Mouse (Mus musculus) adrenal gland, adult 8-10 months (tissue): ENCODE measurements around the gene Olfr509. TPM values are rescaled to one million over a fixed set of nuclear protein-coding genes. Genes with fewer than 3 reads are reported as not detected.
"Not testable (repeated sequence)": the region's sequence is repeated elsewhere in the genome, so short reads cannot be mapped to it uniquely, and the experiment has no call there.

Source experiments
- DNase-seq: peaks from one replicate; pipeline ENCODE4 v3.0.0; 2022
- total RNA-seq, 4 experiments: library from RNA; stranded (reverse); gene quantifications; 2 replicates each; pipeline ENCODE4 v1.2.4; 2022

The Olfr509 gene
- under 1 TPM in 1 of 4 experiments, not detected in 3; 0.18 TPM for total RNA-seq

DNA sequence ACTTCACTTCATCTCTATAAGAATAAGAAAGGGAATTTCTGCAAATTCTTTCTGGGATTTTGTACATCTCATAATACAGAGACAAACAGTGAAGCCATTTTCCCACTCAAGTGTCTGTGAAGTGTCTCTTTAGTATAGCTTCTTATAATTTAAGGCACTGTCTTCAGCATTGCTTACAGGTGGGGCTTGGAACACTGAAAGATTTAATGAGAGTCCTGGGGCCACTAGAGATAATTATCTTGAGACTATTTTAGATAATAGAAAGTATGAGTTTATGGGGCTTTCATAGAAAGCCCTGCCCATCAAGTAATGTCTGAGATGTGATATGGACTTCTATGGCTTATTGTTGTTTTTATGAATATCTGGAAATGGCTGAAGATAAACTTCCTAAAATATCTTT lies at the start of gene Olfr509:
Gene Olfr509, minus strand, starts transcription at position 101 of the 400 bp plus-strand sequence.
- no peak for DNase-seq

DNA sequence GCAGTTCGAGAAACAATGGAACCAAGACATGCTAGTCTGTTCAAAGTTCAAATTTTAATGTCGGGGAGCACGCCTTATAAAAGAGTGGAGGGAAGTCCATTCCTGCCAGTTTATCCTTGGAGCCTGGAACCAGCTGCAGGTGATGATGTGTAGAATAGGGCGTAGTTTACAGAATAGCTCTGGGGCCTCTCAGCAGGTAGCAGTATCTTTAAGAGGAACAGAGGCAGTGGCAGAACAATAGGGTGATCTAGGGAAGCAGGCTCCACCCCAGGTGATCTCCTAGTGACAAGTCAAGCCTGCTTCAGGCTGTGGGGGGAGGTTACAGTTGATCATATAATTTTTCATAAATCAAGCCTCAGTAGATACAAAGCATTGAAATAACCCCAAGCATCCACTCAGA lies 27.2 kb upstream of the Olfr509 start:
- DNase-seq, result no peak

DNA sequence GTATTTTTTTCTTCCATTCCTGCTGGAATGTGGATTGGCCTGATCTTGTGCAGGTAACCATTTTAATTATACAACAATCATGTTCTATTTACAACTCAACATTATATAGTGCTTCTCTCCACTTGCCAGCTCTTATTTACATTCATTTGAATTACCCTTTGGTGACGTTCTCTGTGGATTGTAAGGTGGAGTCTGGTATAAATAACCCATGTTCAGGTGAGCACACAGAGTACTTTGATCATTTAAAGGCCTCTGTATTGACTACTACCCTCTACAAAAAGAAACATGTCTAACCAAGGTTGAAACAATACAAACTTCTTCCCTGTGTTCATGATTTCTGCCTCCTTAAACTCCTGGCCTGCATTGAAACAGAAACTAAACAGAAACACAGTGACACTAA lies 19.4 kb upstream of the Olfr509 start:
- no peak for DNase-seq

DNA sequence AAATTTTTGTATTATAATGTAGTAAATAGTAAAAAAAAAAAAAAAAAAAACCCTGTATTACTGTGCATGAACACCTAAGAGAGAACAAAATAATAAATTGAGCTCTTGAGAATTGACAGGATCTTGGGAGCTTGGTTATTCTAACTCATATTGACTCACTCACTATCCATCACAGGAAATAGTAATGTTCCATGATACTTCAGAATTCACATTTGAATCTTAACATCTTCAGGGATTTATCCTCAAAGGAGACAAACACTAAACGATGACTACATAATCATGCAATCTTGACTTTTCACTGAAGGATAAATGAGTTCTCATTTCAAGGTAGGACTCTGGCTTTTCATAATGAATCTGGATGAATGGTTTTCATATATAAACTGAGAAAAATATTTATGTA lies 14.4 kb upstream of the Olfr509 start, which contains the start of gene Olfr510:
Gene Olfr510, plus strand, starts transcription at position 301 of the 400 bp plus-strand sequence.
- DNase-seq, result no peak

DNA sequence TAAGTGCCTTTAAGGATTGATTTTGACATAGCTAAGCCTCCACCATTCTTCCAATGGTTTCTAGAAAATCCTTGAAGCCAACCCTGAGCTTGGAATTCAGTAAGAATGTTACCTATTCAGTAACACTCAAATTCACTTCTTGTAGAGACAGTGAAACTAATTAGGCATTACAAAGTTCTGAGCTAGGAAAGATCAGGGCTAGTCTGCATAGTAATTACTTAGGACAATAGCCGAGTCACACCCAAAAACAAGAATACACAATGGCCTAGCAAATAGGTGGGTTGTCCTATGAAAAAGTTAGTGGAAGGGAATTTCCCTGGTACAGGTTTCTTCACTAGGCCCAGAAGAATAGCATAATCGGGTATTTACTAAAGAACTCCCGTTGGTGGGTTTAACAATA lies 10.7 kb upstream of the Olfr509 start:
- no peak for DNase-seq

DNA sequence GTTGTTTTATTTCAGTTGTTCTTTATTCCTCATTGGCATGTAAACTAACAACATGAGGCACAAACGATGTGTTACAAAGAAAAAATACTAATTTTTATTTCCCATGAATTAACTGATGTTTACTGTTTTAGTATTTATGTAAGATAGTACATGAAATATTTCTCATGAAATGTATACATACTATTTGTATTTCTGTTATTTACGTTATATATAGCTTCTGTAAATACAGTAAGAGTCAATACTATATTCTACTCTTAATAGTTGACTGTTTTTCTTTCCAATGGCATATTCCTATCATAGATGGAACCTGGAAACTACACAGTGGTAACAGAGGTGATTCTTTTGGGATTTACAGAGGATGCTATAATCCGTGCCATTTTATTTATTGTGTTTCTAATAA lies 22.0 kb downstream of the Olfr509 start, which contains the start of gene Olfr508:
Gene Olfr508, plus strand, starts transcription at position 301 of the 400 bp plus-strand sequence.
- DNase-seq, result no peak

DNA sequence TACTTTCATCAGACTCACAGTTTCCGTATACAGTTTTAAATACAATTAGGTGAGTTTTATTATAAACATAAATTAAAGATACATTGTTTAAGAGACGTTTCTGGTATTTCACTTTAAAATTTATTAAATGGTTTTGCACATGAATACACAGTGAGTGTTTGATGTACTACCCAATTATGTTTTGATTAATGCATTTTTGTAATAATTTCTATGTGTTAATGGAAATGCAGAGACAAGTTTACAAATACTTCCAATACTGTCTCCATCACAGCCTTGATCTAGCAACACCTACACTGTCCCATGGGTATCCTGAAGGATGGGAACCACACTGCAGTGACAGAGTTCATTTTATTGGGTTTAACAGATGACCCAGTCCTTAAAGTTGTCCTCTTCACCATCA lies 30.2 kb downstream of the Olfr509 start, which contains the start of gene Olfr507:
Gene Olfr507, plus strand, starts transcription at position 301 of the 400 bp plus-strand sequence.
- DNase-seq, result no peak

DNA sequence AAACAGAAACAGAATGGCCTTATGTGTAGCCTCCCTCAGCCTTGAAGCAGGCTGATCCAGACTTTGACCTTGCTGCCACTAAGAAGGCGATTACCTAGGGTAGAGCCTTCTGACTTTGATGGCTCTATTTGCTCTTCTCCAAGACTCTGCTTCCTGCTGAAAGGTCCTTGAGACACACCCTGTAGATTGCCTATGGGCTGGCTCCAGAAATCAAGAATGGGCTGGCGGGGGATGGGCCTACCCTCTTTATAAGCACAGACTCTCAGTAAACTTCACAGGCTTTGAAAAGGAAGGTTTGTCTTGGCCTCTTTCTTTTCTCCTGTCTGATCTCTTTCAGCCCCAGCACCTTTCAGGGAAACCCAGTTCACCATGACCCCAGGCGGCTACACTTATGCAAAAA lies 34.9 kb downstream of the Olfr509 start:
- DNase-seq, result not testable (repeated sequence)

DNA sequence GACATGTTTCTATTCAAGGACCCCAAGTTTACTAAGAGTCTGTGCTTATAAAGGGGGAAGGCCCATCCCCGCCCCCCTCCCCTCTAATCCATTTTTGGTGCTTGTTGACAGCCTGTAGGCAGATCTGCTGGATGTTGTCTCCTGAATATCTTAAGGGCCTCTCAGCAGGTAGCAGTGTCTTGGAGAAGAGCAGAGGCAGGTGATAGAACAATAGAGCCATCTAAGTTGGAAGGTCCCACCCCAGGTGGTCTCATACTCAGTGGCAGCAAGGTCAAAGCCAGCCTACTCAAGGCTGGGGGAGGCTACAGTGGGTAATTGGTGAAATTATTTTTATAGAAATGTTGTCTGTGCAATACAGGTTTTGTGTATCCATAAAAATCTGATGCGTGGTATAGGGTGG lies 37.6 kb downstream of the Olfr509 start:
- DNase-seq, result no peak

DNA sequence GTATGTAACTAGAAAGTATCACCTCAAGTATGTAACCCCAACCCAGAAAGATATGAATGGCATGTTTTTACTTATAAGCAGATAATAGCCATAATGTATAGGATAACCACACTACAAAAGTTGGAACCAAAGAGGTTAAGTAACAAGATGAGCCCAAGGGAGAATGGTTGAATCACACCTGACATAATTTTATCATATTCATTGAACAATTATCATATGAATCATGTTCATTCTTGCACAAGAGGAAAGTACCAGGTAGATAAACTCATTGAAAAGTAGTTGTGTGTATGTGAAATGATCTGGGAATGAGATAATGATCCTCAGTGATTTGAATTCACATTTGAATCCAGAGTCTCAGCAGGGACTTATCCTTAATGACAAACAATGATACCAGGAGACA lies 41.2 kb downstream of the Olfr509 start, which contains the start of gene Olfr506:
Gene Olfr506, plus strand, starts transcription at position 301 of the 400 bp plus-strand sequence.
- no peak for DNase-seq

DNA sequence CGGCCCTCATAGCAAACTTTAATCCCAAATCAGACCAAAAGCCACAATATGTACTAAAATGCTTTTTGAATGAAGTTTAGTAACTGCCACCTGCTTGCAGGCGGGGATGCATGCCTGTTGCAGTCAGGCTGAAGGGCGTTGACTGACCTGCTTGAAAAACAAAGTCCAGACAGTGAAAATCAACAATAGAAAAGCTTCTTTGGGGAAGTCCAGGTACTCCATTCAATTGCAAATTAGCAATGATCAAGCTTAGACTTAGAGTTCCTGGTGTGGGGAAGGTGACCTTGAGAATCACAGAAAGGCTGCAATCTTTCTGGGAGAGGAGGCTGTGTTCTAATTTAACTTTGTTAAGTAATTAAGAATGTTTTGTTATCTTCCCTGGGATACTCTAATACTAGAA lies 49.8 kb downstream of the Olfr509 start:
- DNase-seq, result not testable (repeated sequence)

Other genes starting within 250 kb of the Olfr509 start
- not detected for gene Olfr497, start 231.5 kb downstream of the Olfr509 start, total RNA-seq
- not detected for gene Olfr498, start 186.6 kb downstream of the Olfr509 start, total RNA-seq
- not detected for gene Olfr502, start 126.8 kb downstream of the Olfr509 start, total RNA-seq
- not detected for gene Olfr503, start 107.4 kb downstream of the Olfr509 start, total RNA-seq
- gene Olfr504, start 86.1 kb downstream of the Olfr509 start, total RNA-seq, result not detected
- not detected for gene Olfr506, start 41.1 kb downstream of the Olfr509 start, total RNA-seq
- gene Olfr507, start 30.1 kb downstream of the Olfr509 start, total RNA-seq, result not detected
- not detected for gene Olfr508, start 21.9 kb downstream of the Olfr509 start, total RNA-seq
- not detected for gene Olfr510, start 14.5 kb upstream of the Olfr509 start, total RNA-seq
- not detected for gene Olfr512, start 61.4 kb upstream of the Olfr509 start, total RNA-seq
- gene Olfr513, start 99.1 kb upstream of the Olfr509 start, total RNA-seq, result not detected
- gene Olfr514, start 174.1 kb upstream of the Olfr509 start, total RNA-seq, result not detected
- gene Olfr516, start 198.6 kb upstream of the Olfr509 start, total RNA-seq, result not detected
- gene Olfr517, start 220.5 kb upstream of the Olfr509 start, total RNA-seq, result not detected
- not detected for gene Olfr518, start 233.1 kb upstream of the Olfr509 start, total RNA-seq
- gene Olfr519, start 242.5 kb upstream of the Olfr509 start, total RNA-seq, result not detected